Comparison of ENCODE assay signal across 8 mouse cellular contexts in the genomic region with DNA sequence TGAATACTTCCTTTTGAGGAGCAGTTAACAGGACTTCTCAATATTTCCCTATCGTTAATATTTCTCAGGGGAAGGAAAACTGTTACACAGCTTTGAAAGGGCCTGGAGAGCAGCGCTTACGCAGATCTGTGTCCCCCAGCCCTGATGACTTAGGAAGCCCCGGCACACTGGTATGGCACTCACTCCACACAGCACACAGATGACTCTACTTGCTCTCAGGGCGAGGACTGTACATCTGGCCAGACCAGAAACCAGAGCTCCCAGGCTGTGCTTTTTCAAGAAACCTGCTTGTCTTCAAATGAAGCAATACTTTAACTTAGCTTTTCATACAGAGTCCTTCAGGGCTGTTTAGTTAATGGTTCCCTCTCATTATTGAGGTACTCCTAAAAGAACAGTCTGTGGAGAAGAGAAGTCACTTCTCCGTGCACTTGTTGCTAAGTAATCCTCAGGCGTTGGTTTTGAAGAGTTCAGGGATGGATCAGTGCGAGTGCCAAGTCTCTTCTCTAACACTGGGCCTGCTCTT. TPM values are rescaled to one million over a fixed set of nuclear protein-coding genes. Genes with fewer than 3 reads are reported as not detected.
DNase-seq lines count a peak whose midpoint lies in the region; ATAC-seq and TF ChIP-seq lines count a peak whose summit lies in the region.

No protein-coding gene starts in this region.

- H3K27me3 ChIP-seq in lung, embryonic 16.5 days (ENCODE audit: control insufficient read depth, insufficient read depth, low read depth, low read length) = no peaks in the 10 kb centered on the region
- no peaks in the 10 kb centered on the region for H3K27me3 ChIP-seq in forebrain, embryonic 15.5 days
- H3K27me3 ChIP-seq in liver, embryonic 11.5 days (replicated peaks; ENCODE audit: control insufficient read depth, insufficient read depth, low read length) = no peaks in the 10 kb centered on the region
- no peaks in the 10 kb centered on the region for H3K27me3 ChIP-seq in stomach, postnatal 0 days (ENCODE audit: control insufficient read depth, insufficient read depth, low read length)

- peak overlapping the region; percentile 17 for H3K4me2 ChIP-seq in lung, embryonic 16.5 days (ENCODE audit: low read depth, low read length)
- H3K4me2 ChIP-seq in forebrain, embryonic 15.5 days (replicated peaks) = 0 out of 2 replicates have a peak overlapping the region, but pooled peaks have one; percentile 2
- peak overlapping the region; percentile 31 for H3K4me2 ChIP-seq in liver, embryonic 11.5 days
- peak overlapping the region; percentile 92 for H3K4me2 ChIP-seq in stomach, postnatal 0 days (replicated peaks; ENCODE audit: low read depth)

- 0 out of 2 replicates have a peak overlapping the region, but pooled peaks have one; percentile 4 for H3K4me3 ChIP-seq in lung, embryonic 16.5 days (ENCODE audit: low read length)
- H3K4me3 ChIP-seq in forebrain, embryonic 15.5 days = no peak overlapping the region
- H3K4me3 ChIP-seq in liver, embryonic 11.5 days (ENCODE audit: low read depth, low read length) = no peak overlapping the region
- 0 out of 2 replicates have a peak overlapping the region, but pooled peaks have one; percentile 6 for H3K4me3 ChIP-seq in stomach, postnatal 0 days (ENCODE audit: low read depth, low read length)

- TF ChIP-seq EP300 in stomach, postnatal 0 days (optimal IDR thresholded peaks at IDR 0.05) = no peak

- no peak for ATAC-seq in lung, embryonic 16.5 days (ENCODE audit: low read depth)
- ATAC-seq in forebrain, embryonic 15.5 days (replicated peaks) = no peak
- ATAC-seq in liver, embryonic 11.5 days (replicated peaks; ENCODE audit: low FRiP score) = no peak
- ATAC-seq in stomach, postnatal 0 days (ENCODE audit: low FRiP score, low TSS enrichment) = no peak
- ATAC-seq in megakaryocyte progenitor cell, adult 5-6 weeks (replicated peaks; ENCODE audit: poor library complexity) = no peak

- DNase-seq in lung, postnatal 10 days = no peak
- no peak for DNase-seq in liver, embryonic 11.5 days (ENCODE audit: low spot score)
- DNase-seq in stomach, postnatal 0 days (ENCODE audit: low spot score) = peak; percentile 14
- no peak for DNase-seq in right cerebral cortex, adult 2 months (ENCODE audit: low spot score in 2 of 2)
- no peak for DNase-seq in cerebellum, adult 11-12 months

- H3K4me1 ChIP-seq in lung, embryonic 16.5 days (replicated peaks; ENCODE audit: control insufficient read depth, insufficient read depth, low read length) = peaks cover 69% of the 10 kb centered on the region
- H3K4me1 ChIP-seq in forebrain, embryonic 15.5 days = peaks cover 78% of the 10 kb centered on the region
- H3K4me1 ChIP-seq in liver, embryonic 11.5 days (replicated peaks; ENCODE audit: control insufficient read depth, insufficient read depth, low read length) = peaks cover 76% of the 10 kb centered on the region
- H3K4me1 ChIP-seq in stomach, postnatal 0 days (replicated peaks; ENCODE audit: control insufficient read depth, insufficient read depth) = peaks cover 17% of the 10 kb centered on the region; the same call in 1 of the 2 replicates

- H3K27ac ChIP-seq in lung, embryonic 16.5 days (ENCODE audit: low read length) = peak overlapping the region; percentile 50
- no peak overlapping the region for H3K27ac ChIP-seq in forebrain, embryonic 15.5 days (replicated peaks)
- H3K27ac ChIP-seq in liver, embryonic 11.5 days (ENCODE audit: low read depth, low read length) = no peak overlapping the region
- peak overlapping the region; percentile 80 for H3K27ac ChIP-seq in stomach, postnatal 0 days (replicated peaks)

- no peak for TF ChIP-seq CTCF in stomach, postnatal 0 days (IDR thresholded peaks at IDR 0.05; ENCODE audit: low read depth)

- 46% methylated on average over 8 of the region's 8 CpGs for WGBS in lung, embryonic 16.5 days
- WGBS in forebrain, embryonic 15.5 days = 46% methylated on average over 8 of the region's 8 CpGs
- WGBS in liver, embryonic 11.5 days = 74% methylated on average over 8 of the region's 8 CpGs
- WGBS in stomach, postnatal 0 days = 45% methylated on average over 8 of the region's 8 CpGs

- H3K9me3 ChIP-seq in lung, embryonic 16.5 days (ENCODE audit: control insufficient read depth, low read length) = no peaks in the 10 kb centered on the region
- no peaks in the 10 kb centered on the region for H3K9me3 ChIP-seq in forebrain, embryonic 15.5 days
- no peaks in the 10 kb centered on the region for H3K9me3 ChIP-seq in liver, embryonic 11.5 days (ENCODE audit: control insufficient read depth, low read length)
- H3K9me3 ChIP-seq in stomach, postnatal 0 days (ENCODE audit: control insufficient read depth, low read length) = no peaks in the 10 kb centered on the region

- no peaks in the 10 kb centered on the region for H3K36me3 ChIP-seq in lung, embryonic 16.5 days (ENCODE audit: control insufficient read depth, insufficient read depth, low read length)
- no peaks in the 10 kb centered on the region for H3K36me3 ChIP-seq in forebrain, embryonic 15.5 days
- H3K36me3 ChIP-seq in liver, embryonic 11.5 days (ENCODE audit: control insufficient read depth, insufficient read depth, low read length) = no peaks in the 10 kb centered on the region; the same call in 1 of the 2 replicates
- H3K36me3 ChIP-seq in stomach, postnatal 0 days (ENCODE audit: control insufficient read depth, insufficient read depth, low read length) = no peaks in the 10 kb centered on the region; the same call in 1 of the 2 replicates

- H3K9ac ChIP-seq in lung, embryonic 16.5 days (ENCODE audit: low read length) = peak overlapping the region; percentile 29; the same call in 1 of the 2 replicates
- no peak overlapping the region for H3K9ac ChIP-seq in forebrain, embryonic 15.5 days (replicated peaks)
- H3K9ac ChIP-seq in liver, embryonic 11.5 days (ENCODE audit: low read depth, low read length) = no peak overlapping the region
- H3K9ac ChIP-seq in stomach, postnatal 0 days (ENCODE audit: low read length) = peak overlapping the region; percentile 23; the same call in 1 of the 2 replicates

RNA-seq across cellular contexts. Expression of a gene that starts 3.4 kb away (rescaled TPM):
- 115 and 118 TPM in 2 replicates for polyA plus RNA-seq in lung, embryonic 16.5 days (2015; fragmentation: Nextera tagmentation; extraction: Ambion mirVana)
- 39.7 and 43.7 TPM in 2 replicates for polyA plus RNA-seq in forebrain, embryonic 15.5 days (2015; fragmentation: Nextera tagmentation; extraction: Ambion mirVana)
- 127 and 136 TPM in 2 replicates for polyA plus RNA-seq in liver, embryonic 11.5 days (2014; fragmentation: Nextera tagmentation; extraction: Ambion mirVana)
- polyA plus RNA-seq in stomach, postnatal 0 days (2015; fragmentation: Nextera tagmentation; extraction: Ambion mirVana) = 132 and 138 TPM in 2 replicates
- total RNA-seq in megakaryocyte progenitor cell, adult 5-6 weeks (2015) = 69.5 and 75.2 TPM in 2 replicates
- total RNA-seq in megakaryocyte progenitor cell, adult 5-6 weeks (2017) = 126 and 129 TPM in 2 replicates

Comparison
In these comparisons a context has a peak if more than half of its experiments do, and no peak if none do; other contexts are left out.
1. H3K27ac ChIP-seq: peak in lung, embryonic 16.5 days (single experiment) and stomach, postnatal 0 days (single experiment); none in forebrain, embryonic 15.5 days (single experiment) and liver, embryonic 11.5 days (single experiment).
2. H3K4me2 ChIP-seq: peak in every context shown above with its lines; median percentile 92 in stomach, postnatal 0 days; 31 in liver, embryonic 11.5 days; 17 in lung, embryonic 16.5 days; 2 in forebrain, embryonic 15.5 days.
3. H3K4me3 ChIP-seq: peak in lung, embryonic 16.5 days (single experiment) and stomach, postnatal 0 days (single experiment); none in forebrain, embryonic 15.5 days (single experiment) and liver, embryonic 11.5 days (single experiment).
4. H3K9ac ChIP-seq: peak in lung, embryonic 16.5 days (single experiment) and stomach, postnatal 0 days (single experiment); none in forebrain, embryonic 15.5 days (single experiment) and liver, embryonic 11.5 days (single experiment).